In the genomic region with DNA sequence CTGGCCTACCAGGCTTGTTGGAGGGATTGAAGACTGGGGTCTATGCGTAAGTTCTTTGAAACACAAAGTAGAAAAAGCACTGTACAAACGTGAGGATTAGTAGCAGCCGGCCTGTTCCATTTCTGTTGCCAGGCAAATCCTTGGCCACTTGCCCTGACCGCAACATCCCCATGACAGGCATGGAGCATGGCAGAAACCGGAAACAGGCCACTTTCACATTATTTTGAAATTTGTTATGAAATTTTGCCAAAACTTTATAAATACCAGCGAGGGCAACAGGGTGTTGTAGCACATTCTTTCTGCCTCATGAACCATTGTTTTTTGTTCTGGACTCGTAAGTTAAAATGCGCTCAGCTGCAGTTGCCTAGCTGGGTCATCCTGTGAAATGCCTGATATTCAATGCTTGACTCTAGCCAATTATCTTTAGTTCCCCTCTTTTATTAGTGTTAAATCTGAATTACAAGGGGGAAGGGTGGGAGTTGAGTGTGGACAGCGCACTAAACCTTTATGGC, we compare ENCODE assay signal across 9 mouse cellular contexts.
A peak's percentile ranks its signal among the peaks of the same experiment; 100 is the strongest.
DNase-seq lines count a peak whose midpoint lies in the region; ATAC-seq and TF ChIP-seq lines count a peak whose summit lies in the region.
"Had no signal": no experiment of that assay in that cellular context is flagged by ENCODE, and none has a peak within 500 bp of the region (broad histone marks: within the 10 kb centered on the region; RNA-seq: fewer than 3 reads in every experiment).

No protein-coding gene starts in this region.

- no peaks in the 10 kb centered on the region for H3K36me3 ChIP-seq in liver, adult 2 months (ENCODE audit: control insufficient read depth, insufficient read depth, low read length)
- no peaks in the 10 kb centered on the region for H3K36me3 ChIP-seq in liver, postnatal 0 days (replicated peaks; ENCODE audit: insufficient read depth, low read length)
- H3K36me3 ChIP-seq in limb, embryonic 15.5 days: no peaks in the 10 kb centered on the region
- H3K36me3 ChIP-seq: G1E had no signal

- no peak for TF ChIP-seq POLR2A in liver, adult 2 months (IDR thresholded peaks at IDR 0.05; ENCODE audit: extremely low read depth, insufficient read depth, low read length)

- intact Hi-C loops in gastrocnemius, postnatal 36 days (cut with DNase I): no loop called here

- TF ChIP-seq EP300 in liver, postnatal 0 days (IDR thresholded peaks at IDR 0.05; ENCODE audit: low read depth): no peak

- no peak overlapping the region for H3K4me2 ChIP-seq in liver, postnatal 0 days (ENCODE audit: low read depth, low read length)
- peak overlapping the region; percentile 39 for H3K4me2 ChIP-seq in limb, embryonic 15.5 days

- peak; percentile 14 for DNase-seq in liver, adult 2 months (ENCODE audit: extremely low read depth, low read depth, low spot score)
- no peak for DNase-seq in liver, postnatal 0 days
- peak; percentile 3 for DNase-seq in cerebellum, adult 8-10 months
- peak; percentile 34 to 41 for DNase-seq in gastrocnemius, postnatal 36 days
- DNase-seq in kidney, adult 18-20 months: peak; percentile 76
- peak; percentile 61 for DNase-seq in right cerebral cortex, postnatal 4 days

- no peaks in the 10 kb centered on the region for H3K79me2 ChIP-seq in liver, adult 2 months (ENCODE audit: control insufficient read depth, insufficient read depth, low read length)

- no peaks in the 10 kb centered on the region for H3K4me1 ChIP-seq in liver, adult 2 months (ENCODE audit: control insufficient read depth, insufficient read depth, low read length)
- H3K4me1 ChIP-seq in liver, postnatal 0 days (ENCODE audit: insufficient read depth): no peaks in the 10 kb centered on the region
- peaks cover 17% of the 10 kb centered on the region; the same call in 1 of the 2 replicates for H3K4me1 ChIP-seq in limb, embryonic 15.5 days

- H3K27ac ChIP-seq in liver, adult 2 months (replicated peaks; ENCODE audit: insufficient read depth, low read depth, low read length): no peak overlapping the region
- H3K27ac ChIP-seq in liver, postnatal 0 days (ENCODE audit: low read depth): no peak overlapping the region
- peak overlapping the region; percentile 33; the same call in 1 of the 2 replicates for H3K27ac ChIP-seq in limb, embryonic 15.5 days

- no peaks in the 10 kb centered on the region for H3K9me3 ChIP-seq in liver, postnatal 0 days (ENCODE audit: low read length)
- H3K9me3 ChIP-seq in limb, embryonic 15.5 days: no peaks in the 10 kb centered on the region

- H3K9ac ChIP-seq in liver, adult 2 months (ENCODE audit: low read depth, low read length): no peak overlapping the region
- H3K9ac ChIP-seq in liver, postnatal 0 days (replicated peaks): no peak overlapping the region
- no peak overlapping the region for H3K9ac ChIP-seq in limb, embryonic 15.5 days

- no peaks in the 10 kb centered on the region for H3K27me3 ChIP-seq in liver, adult 2 months (ENCODE audit: control insufficient read depth, insufficient read depth, low read length)
- H3K27me3 ChIP-seq in liver, postnatal 0 days (ENCODE audit: insufficient read depth, low read length): no peaks in the 10 kb centered on the region
- H3K27me3 ChIP-seq in limb, embryonic 15.5 days: no peaks in the 10 kb centered on the region

- no peak for ATAC-seq in liver, postnatal 0 days
- peak; percentile 77; the same call in 1 of the 2 replicates for ATAC-seq in limb, embryonic 15.5 days (ENCODE audit: insufficient number of reproducible peaks, low FRiP score, low TSS enrichment, low read depth)
- no peak for ATAC-seq in granulocyte monocyte progenitor cell, adult 5-6 weeks (replicated peaks; ENCODE audit: poor library complexity, severe bottlenecking)

- no peak overlapping the region for H3K4me3 ChIP-seq in liver, adult 2 months (ENCODE audit: insufficient read depth, low read depth, low read length)
- no peak overlapping the region for H3K4me3 ChIP-seq in liver, postnatal 0 days (ENCODE audit: low read depth, low read length)
- H3K4me3 ChIP-seq in limb, embryonic 15.5 days: peak overlapping the region; percentile 22

- no peak for TF ChIP-seq CTCF in liver, adult 2 months (IDR thresholded peaks at IDR 0.05; ENCODE audit: low read depth, low read length)
- TF ChIP-seq CTCF in liver, postnatal 0 days (IDR thresholded peaks at IDR 0.05; ENCODE audit: low read depth): no peak

- 83% methylated on average over 9 of the region's 9 CpGs for WGBS in liver, adult 2 months
- WGBS in liver, postnatal 0 days (ENCODE audit: insufficient replicate concordance): 77% methylated on average over 9 of the region's 9 CpGs
- 29% methylated on average over 9 of the region's 9 CpGs for WGBS in limb, embryonic 15.5 days
